20 mouse cellular contexts compared by ENCODE assay signal in genomic region chr3:143759337-143759736, GRCm38 (mm10).
"Had no signal": no experiment of that assay in that cellular context is flagged by ENCODE, and none has a peak within 500 bp of the region (broad histone marks: within the 10 kb centered on the region; RNA-seq: fewer than 3 reads in every experiment).

No protein-coding gene starts in this region.

- H3K9me3 ChIP-seq: kidney, embryonic 15.5 days; limb, embryonic 10.5 days; limb, embryonic 13.5 days; midbrain, embryonic 12.5 days; midbrain, embryonic 15.5 days; neural tube, embryonic 12.5 days; neural tube, embryonic 15.5 days; stomach, embryonic 15.5 days had no signal

- H3K4me3 ChIP-seq: kidney, embryonic 15.5 days; limb, embryonic 10.5 days; limb, embryonic 13.5 days; midbrain, embryonic 12.5 days; midbrain, embryonic 15.5 days; neural tube, embryonic 12.5 days; neural tube, embryonic 15.5 days; stomach, embryonic 15.5 days had no signal

- H3K36me3 ChIP-seq: kidney, embryonic 15.5 days; limb, embryonic 10.5 days; limb, embryonic 13.5 days; midbrain, embryonic 12.5 days; midbrain, embryonic 15.5 days; neural tube, embryonic 12.5 days; neural tube, embryonic 15.5 days; stomach, embryonic 15.5 days had no signal

- DNase-seq: kidney, adult 11 months; kidney, adult 8-10 months; kidney, postnatal 10 days; kidney, postnatal 4 days; liver, postnatal 0 days; right cerebral cortex, adult 18-20 months; right cerebral cortex, postnatal 14 days; right cerebral cortex, postnatal 4 days; thymus, postnatal 25 days had no signal

- ATAC-seq: liver, postnatal 0 days; lung, postnatal 0 days; midbrain, embryonic 15.5 days had no signal

- H3K27ac ChIP-seq: kidney, embryonic 15.5 days; limb, embryonic 10.5 days; limb, embryonic 13.5 days; liver, embryonic 14.5 days; macrophage; midbrain, embryonic 12.5 days; midbrain, embryonic 15.5 days; neural tube, embryonic 12.5 days; neural tube, embryonic 15.5 days; stomach, embryonic 15.5 days had no signal

- H3K4me2 ChIP-seq: kidney, embryonic 15.5 days; limb, embryonic 13.5 days; midbrain, embryonic 12.5 days; midbrain, embryonic 15.5 days; neural tube, embryonic 12.5 days; neural tube, embryonic 15.5 days; stomach, embryonic 15.5 days had no signal

- H3K9ac ChIP-seq: kidney, embryonic 15.5 days; limb, embryonic 13.5 days; liver, embryonic 14.5 days; liver, postnatal 0 days; midbrain, embryonic 12.5 days; midbrain, embryonic 15.5 days; neural tube, embryonic 12.5 days; neural tube, embryonic 15.5 days; stomach, embryonic 15.5 days had no signal

- H3K4me1 ChIP-seq: kidney, embryonic 15.5 days; limb, embryonic 10.5 days; limb, embryonic 13.5 days; midbrain, embryonic 12.5 days; midbrain, embryonic 15.5 days; neural tube, embryonic 12.5 days; neural tube, embryonic 15.5 days; stomach, embryonic 15.5 days had no signal

- H3K27me3 ChIP-seq: kidney, embryonic 15.5 days; midbrain, embryonic 12.5 days; midbrain, embryonic 15.5 days; neural tube, embryonic 12.5 days; neural tube, embryonic 15.5 days; stomach, embryonic 15.5 days had no signal
